Mouse (Mus musculus): ENCODE measurements around the gene Gm15557. TPM values are rescaled to one million over a fixed set of nuclear protein-coding genes. Genes with fewer than 3 reads are reported as not detected.

Gm15557 gene
- polyA plus RNA-seq, 1 experiment from 2014 or later, result not detected

GRCm38 (mm10) chr2:155991863-155992321, 51.4 kb downstream of the Gm15557 start:
- no peaks in the 10 kb centered on the region for H3K27me3 ChIP-seq
- peaks cover 100% of the 10 kb centered on the region for H3K36me3 ChIP-seq
- no peak overlapping the region for H3K9ac ChIP-seq
- H3K4me2 ChIP-seq, result no peak overlapping the region
- no peak for ATAC-seq (replicated peaks; ENCODE audit: low FRiP score)
- H3K9me3 ChIP-seq (replicated peaks), result no peaks in the 10 kb centered on the region
- WGBS, result 89% methylated on average over 14 of the region's 14 CpGs
- no peak overlapping the region for H3K27ac ChIP-seq
- no peaks in the 10 kb centered on the region for H3K4me1 ChIP-seq
- H3K4me3 ChIP-seq (replicated peaks), result no peak overlapping the region

Other genes with a start within 250 kb of the Gm15557 start
- 123 and 138 TPM in 2 replicates for gene Trpc4ap, start 248.3 kb upstream of the Gm15557 start, polyA plus RNA-seq (2015; fragmentation: Nextera tagmentation; extraction: Ambion mirVana)
- 36.1 and 39.0 TPM in 2 replicates for gene Edem2, start 211.3 kb upstream of the Gm15557 start, polyA plus RNA-seq (2015; fragmentation: Nextera tagmentation; extraction: Ambion mirVana)
- not detected in 2 replicates for gene Gm17581, start 204.9 kb upstream of the Gm15557 start, polyA plus RNA-seq (2015; fragmentation: Nextera tagmentation; extraction: Ambion mirVana)
- gene Procr, start 189.6 kb upstream of the Gm15557 start, polyA plus RNA-seq (2015; fragmentation: Nextera tagmentation; extraction: Ambion mirVana), result 11.1 and 12.3 TPM in 2 replicates
- 0.14 and 0.16 TPM in 2 replicates for gene Mmp24, start 165.4 kb upstream of the Gm15557 start, polyA plus RNA-seq (2015; fragmentation: Nextera tagmentation; extraction: Ambion mirVana)
- gene BC029722, start 121.3 kb upstream of the Gm15557 start, polyA plus RNA-seq (2015; fragmentation: Nextera tagmentation; extraction: Ambion mirVana), result 14.5 and 18.1 TPM in 2 replicates
- 204 and 210 TPM in 2 replicates for gene Eif6, start 113.8 kb upstream of the Gm15557 start, polyA plus RNA-seq (2015; fragmentation: Nextera tagmentation; extraction: Ambion mirVana)
- 0.15 and 0.19 TPM in 2 replicates for gene Fam83c, start 105.9 kb upstream of the Gm15557 start, polyA plus RNA-seq (2015; fragmentation: Nextera tagmentation; extraction: Ambion mirVana)
- gene Uqcc1, start 10.4 kb upstream of the Gm15557 start, polyA plus RNA-seq (2015; fragmentation: Nextera tagmentation; extraction: Ambion mirVana), result 66.6 and 81.7 TPM in 2 replicates
- gene Gdf5, start 4.6 kb downstream of the Gm15557 start, polyA plus RNA-seq (2015; fragmentation: Nextera tagmentation; extraction: Ambion mirVana), result 0.51 and 0.84 TPM in 2 replicates
- gene Cep250, start 15.7 kb downstream of the Gm15557 start, polyA plus RNA-seq (2015; fragmentation: Nextera tagmentation; extraction: Ambion mirVana), result 21.9 and 24.4 TPM in 2 replicates
- gene 6430550D23Rik, start 67.2 kb downstream of the Gm15557 start, polyA plus RNA-seq (2015; fragmentation: Nextera tagmentation; extraction: Ambion mirVana), result 0.75 and 1.0 TPM in 2 replicates
- 212 and 240 TPM in 2 replicates for gene Ergic3, start 67.3 kb downstream of the Gm15557 start, polyA plus RNA-seq (2015; fragmentation: Nextera tagmentation; extraction: Ambion mirVana)
- gene Fer1l4, start 112.2 kb downstream of the Gm15557 start, polyA plus RNA-seq (2015; fragmentation: Nextera tagmentation; extraction: Ambion mirVana), result 0.08 TPM in 1 of 2 replicates, not detected in the other
- 3.6 and 4.1 TPM in 2 replicates for gene Spag4, start 124.4 kb downstream of the Gm15557 start, polyA plus RNA-seq (2015; fragmentation: Nextera tagmentation; extraction: Ambion mirVana)
- 69.6 and 71.2 TPM in 2 replicates for gene Cpne1, start 171.2 kb downstream of the Gm15557 start, polyA plus RNA-seq (2015; fragmentation: Nextera tagmentation; extraction: Ambion mirVana)
- 30.5 and 32.8 TPM in 2 replicates for gene Rbm12, start 171.2 kb downstream of the Gm15557 start, polyA plus RNA-seq (2015; fragmentation: Nextera tagmentation; extraction: Ambion mirVana)
- 18.1 and 19.4 TPM in 2 replicates for gene Gm28036, start 186.4 kb downstream of the Gm15557 start, polyA plus RNA-seq (2015; fragmentation: Nextera tagmentation; extraction: Ambion mirVana)
- gene Romo1, start 203.3 kb downstream of the Gm15557 start, polyA plus RNA-seq (2015; fragmentation: Nextera tagmentation; extraction: Ambion mirVana), result 406 and 428 TPM in 2 replicates
- gene Nfs1, start 203.5 kb downstream of the Gm15557 start, polyA plus RNA-seq (2015; fragmentation: Nextera tagmentation; extraction: Ambion mirVana), result 47.7 and 50.2 TPM in 2 replicates
- 653 and 664 TPM in 2 replicates for gene Rbm39, start 239.5 kb downstream of the Gm15557 start, polyA plus RNA-seq (2015; fragmentation: Nextera tagmentation; extraction: Ambion mirVana)